Mouse (Mus musculus) skeletal muscle tissue, adult 2 months (tissue): ENCODE data around the gene Rhbdd2.

Source experiments
- DNase-seq: peaks from one replicate; pipeline ENCODE4 v3.0.0-alpha.2; 2012; ENCODE audit warnings: low read depth, low spot score

Gene Rhbdd2

DNA sequence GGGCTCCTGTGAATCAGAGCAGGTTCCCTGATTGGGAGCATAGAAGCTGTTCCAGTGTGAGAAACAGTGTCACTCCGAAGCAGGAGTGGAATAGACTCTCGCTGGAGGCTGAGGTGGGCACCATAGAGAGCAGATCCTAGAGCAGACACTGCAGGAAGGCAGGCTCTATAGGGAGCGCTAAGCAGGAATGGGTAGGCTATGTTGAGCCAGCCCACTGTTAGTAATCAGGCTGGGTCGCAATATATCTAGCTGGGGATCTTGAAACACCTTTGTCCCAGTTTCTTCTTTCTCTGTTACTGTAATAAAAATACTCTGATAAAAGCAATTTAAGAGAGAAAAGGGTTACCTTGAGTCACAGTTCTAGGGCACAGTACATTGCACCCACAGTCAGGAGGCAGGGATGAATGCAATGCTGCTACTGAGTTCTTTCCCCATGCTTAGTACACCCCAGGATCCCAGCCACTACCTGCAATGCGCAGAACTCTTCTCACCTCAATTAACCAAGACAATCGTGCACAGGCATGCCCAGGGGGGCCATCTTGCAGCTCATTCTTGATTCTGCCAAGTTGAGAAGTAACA, 48.6 kb downstream of the Rhbdd2 start:
- no peak for DNase-seq

DNA sequence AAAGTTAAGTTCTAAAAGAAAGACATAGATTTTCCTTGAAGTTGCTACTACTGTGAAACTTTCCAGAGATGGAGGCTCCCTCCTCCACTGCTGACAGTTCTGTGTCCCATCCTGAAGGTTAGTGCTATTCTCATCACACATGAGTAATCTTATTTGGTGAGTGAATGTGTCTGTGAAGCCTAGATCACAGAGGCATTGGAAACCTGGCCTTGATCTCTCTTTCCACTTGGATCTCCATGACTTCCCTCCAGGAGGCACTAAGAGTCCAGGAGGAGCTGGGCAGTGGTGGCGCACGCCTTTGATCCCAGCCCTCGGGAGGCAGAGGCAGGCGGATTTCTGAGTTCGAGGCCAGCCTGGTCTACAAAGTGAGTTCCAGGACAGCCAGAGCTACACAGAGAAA, 49.6 kb downstream of the Rhbdd2 start:
- DNase-seq: no peak

DNA sequence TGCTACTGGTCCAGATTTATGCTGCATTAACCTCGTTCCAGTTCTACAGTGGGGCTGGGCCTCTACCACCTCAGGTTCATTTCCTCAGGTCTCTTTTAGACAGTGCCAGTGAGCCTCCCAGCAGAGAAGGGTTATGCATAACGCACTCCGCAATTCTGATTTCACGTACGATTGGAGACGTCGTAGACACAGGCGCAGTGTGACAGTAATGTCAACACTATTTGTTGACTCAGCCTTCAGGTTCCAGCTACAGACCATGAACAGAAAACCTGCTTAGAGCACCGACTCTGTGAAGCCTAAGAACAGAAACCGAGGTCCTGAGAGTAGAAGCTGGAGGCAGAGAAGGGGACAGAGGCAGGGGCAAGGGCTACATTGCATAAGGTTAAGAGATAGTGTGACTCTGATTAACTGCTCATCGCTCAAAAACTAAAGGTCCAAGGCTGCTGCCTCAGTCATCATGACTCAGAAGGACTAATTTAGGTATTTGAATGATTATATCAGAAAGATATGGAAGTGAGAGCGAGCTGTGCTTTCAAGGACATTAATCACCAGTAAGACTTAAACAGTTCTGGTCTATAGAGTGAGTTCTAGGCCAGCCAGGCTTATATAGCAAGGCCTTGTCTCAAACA, 50.6 kb downstream of the Rhbdd2 start:
- DNase-seq: no peak

DNA sequence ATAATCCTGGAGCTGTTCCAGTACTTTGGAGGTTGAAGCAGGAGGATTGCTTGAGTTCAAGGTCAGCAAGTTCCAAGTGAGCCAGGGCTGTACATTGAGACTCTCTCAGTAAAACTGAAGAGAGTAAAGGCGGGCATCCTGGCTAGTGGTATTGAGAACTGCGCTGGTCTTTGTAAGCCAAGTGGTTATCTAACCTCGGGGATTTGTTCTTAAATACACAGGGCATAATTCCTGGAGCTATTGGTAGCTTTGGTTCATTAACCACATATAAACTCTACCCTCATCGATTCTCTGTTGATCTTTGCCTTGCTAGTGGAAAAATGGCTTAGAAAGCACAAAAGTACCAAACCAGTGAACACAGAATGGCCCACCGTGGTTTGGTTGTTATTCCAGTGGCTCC, 58.0 kb downstream of the Rhbdd2 start:
- no peak for DNase-seq

DNA sequence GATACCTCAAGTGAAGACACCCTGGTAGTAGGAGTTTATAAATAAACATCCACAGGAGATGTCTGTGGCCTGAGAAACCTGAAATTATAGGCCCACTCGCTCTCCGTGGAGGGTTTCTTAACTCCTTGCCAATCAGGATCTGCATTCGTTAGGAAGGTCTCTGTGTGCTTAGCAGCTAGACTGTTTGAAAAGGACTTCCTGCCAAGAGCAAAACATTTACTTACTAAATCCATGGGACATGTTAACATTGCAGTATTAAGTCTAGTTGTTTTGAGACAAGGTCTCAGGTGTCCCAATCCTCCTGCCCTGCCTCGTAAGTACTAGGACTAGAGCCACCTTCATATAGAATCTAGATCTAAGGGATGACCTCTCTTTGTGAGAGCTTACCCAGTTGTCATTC, 58.8 kb downstream of the Rhbdd2 start:
- DNase-seq: no peak

DNA sequence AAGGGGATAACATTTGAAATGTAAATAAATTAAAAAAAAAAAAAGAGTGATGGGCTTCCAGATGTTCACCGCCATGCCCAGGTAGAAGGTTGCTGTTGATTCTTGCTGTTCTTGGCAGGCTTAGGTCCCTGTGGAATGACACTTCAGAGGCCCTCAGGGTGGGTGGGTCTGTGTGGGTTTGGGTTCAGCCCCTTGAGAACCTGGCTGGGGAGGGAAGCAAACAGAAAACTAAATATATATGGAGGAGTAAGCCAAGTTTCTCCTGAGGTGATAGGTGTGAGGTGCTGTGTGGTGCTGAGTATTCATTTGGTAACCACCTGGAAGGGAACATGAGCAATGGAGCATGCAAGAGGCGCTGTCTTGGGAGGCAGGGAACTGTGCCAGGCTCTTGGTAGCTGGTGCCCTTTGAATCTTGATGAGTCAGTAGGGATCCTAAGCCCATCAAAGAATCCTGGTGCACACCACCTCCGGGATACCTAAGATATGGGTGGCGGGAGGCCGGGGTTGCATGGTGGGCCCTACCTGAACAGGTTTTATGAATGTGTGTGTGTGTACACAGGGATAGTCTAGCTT, 60.9 kb downstream of the Rhbdd2 start:
- no peak for DNase-seq

DNA sequence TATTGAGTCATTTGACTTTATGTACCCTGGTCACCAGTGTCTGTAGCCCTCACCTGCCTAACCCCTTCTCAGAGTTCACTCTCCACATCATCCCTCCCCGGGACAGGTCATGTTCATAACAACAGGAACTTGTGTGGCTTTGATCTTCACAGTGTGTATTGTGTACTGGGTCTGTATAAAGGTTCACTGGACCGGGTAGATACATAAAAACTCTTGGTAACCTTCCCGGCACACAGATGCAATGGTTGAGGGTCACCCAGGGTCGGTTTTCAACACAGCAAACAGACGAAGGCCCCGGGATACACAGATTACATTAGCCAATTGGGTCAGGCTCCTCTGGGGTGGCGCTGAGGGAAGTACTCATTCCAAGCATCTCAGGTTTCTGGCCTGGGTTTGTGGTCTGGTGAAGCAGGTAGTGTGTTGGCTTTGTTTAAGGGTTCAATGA, 62.9 kb downstream of the Rhbdd2 start:
- DNase-seq: no peak
